Mouse (Mus musculus) bone marrow, adult 2 months (tissue): Measurements from ENCODE around the gene Tlcd1. TPM values are rescaled to one million over a fixed set of nuclear protein-coding genes. Genes with fewer than 3 reads are reported as not detected.

Experiments used
- H3K27ac ChIP-seq: fragments of 200-500 bp; 2 replicates; pipeline ENCODE4 v1.5.1; 2012; ENCODE audit warnings: low read depth, mild to moderate bottlenecking, control low read depth, inconsistent platforms, low read length; ENCODE audit not compliant: control insufficient read depth, poor library complexity, insufficient read depth
- H3K4me1 ChIP-seq: fragments of 200-500 bp; 2 replicates; pipeline ENCODE4 v1.6.1; 2011; ENCODE audit warnings: low read length; ENCODE audit not compliant: control insufficient read depth, insufficient read depth
- H3K4me3 ChIP-seq: fragments of 200-500 bp; replicated peaks from 2 replicates; pipeline ENCODE3; 2011; ENCODE audit warnings: mild to moderate bottlenecking, low read depth, low read length, control low read depth; ENCODE audit not compliant: control insufficient read depth
- CTCF ChIP-seq: fragments of 200-500 bp; IDR thresholded peaks from 2 replicates; pipeline ENCODE4 v1.5.1; 2011; ENCODE audit warnings: low read length, control low read depth; ENCODE audit not compliant: control insufficient read depth, insufficient read depth
- POLR2A ChIP-seq: fragments of 200-500 bp; IDR thresholded peaks from 2 replicates; pipeline ENCODE4 v1.6.1; 2011; ENCODE audit warnings: low read depth, mild to moderate bottlenecking, control low read depth, low read length, borderline replicate concordance; ENCODE audit not compliant: control insufficient read depth
- WGBS: fragments of 180-500 bp; shearing (Covaris S2); methylation state at CpG from one replicate; pipeline ENCODE4 v1.1.7; 2018; 5-methylcytosine and 5-hydroxymethylcytosine counted together
- polyA plus RNA-seq: library from polyadenylated mRNA; stranded (reverse); fragments of >200 nt; gene quantifications from 2 replicates; pipeline ENCODE4 v1.2.4, GENCODE M21; 2011; ENCODE audit warnings: low replicate concordance; ENCODE audit not compliant: missing spikeins, insufficient read depth, insufficient read length

Tlcd1 gene
- polyA plus RNA-seq, 1 experiment, result 66.6 TPM

GRCm38 (mm10) chr11:78215709-78216317 lies 39.3 kb downstream of the Tlcd1 start:
- 80% methylated on average over 11 of the region's 11 CpGs for WGBS
- no peak for TF ChIP-seq CTCF
- no peak for TF ChIP-seq POLR2A
- Histone ChIP-seq H3K4me1 (peaks cover 2% of the 10 kb centered on the region), H3K4me3 (no peak overlapping the region), H3K27ac (peak overlapping the region; percentile 22; the same call in 1 of the 2 replicates)

DNA sequence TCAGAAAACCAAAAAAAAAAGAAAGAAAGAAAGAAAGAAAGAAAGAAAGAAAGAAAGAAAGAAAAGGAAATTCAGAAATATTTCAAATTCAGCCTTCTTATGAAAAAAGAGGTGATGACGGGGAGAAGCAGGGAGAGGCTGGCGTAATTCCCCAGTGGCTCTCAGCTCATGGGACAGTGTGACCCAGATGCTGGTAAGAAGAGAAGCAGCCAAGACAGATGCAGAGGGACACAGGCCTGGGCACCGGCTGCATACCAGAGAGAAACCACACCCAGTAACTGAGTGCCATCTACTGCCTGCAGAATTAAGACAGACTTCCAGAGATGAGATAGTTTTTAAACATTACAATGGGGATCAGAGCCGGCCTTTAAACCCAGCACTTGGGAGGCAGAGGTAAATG lies 47.1 kb downstream of the Tlcd1 start:
- no peak for TF ChIP-seq POLR2A
- TF ChIP-seq CTCF, result no peak
- Histone ChIP-seq H3K4me3 (no peak overlapping the region), H3K27ac (no peak overlapping the region), H3K4me1 (no peaks in the 10 kb centered on the region)
- 93% methylated on average over 4 of the region's 4 CpGs for WGBS

Other genes starting within 250 kb of the Tlcd1 start
- 0.43 and 0.67 TPM in 2 replicates for gene Sez6, start 245.9 kb upstream of the Tlcd1 start, polyA plus RNA-seq
- gene Phf12, start 194.0 kb upstream of the Tlcd1 start, polyA plus RNA-seq, result 41.8 and 59.4 TPM in 2 replicates
- gene Dhrs13, start 144.4 kb upstream of the Tlcd1 start, polyA plus RNA-seq, result 6.5 and 10.8 TPM in 2 replicates
- gene Flot2, start 138.8 kb upstream of the Tlcd1 start, polyA plus RNA-seq, result 21.1 and 44.1 TPM in 2 replicates
- 9.8 and 16.3 TPM in 2 replicates for gene Eral1, start 96.3 kb upstream of the Tlcd1 start, polyA plus RNA-seq
- gene Fam222b, start 82.1 kb upstream of the Tlcd1 start, polyA plus RNA-seq, result 5.3 and 12.3 TPM in 2 replicates
- 20.6 and 30.0 TPM in 2 replicates for gene Traf4, start 11.1 kb upstream of the Tlcd1 start, polyA plus RNA-seq
- 10.4 and 17.8 TPM in 2 replicates for gene Nek8, start within 50 bp of the Tlcd1 start, polyA plus RNA-seq
- 181 and 299 TPM in 2 replicates for gene Rpl23a, start 6.9 kb downstream of the Tlcd1 start, polyA plus RNA-seq
- 5.2 and 8.6 TPM in 2 replicates for gene Rab34, start 11.7 kb downstream of the Tlcd1 start, polyA plus RNA-seq
- 2.6 and 3.3 TPM in 2 replicates for gene Proca1, start 16.7 kb downstream of the Tlcd1 start, polyA plus RNA-seq
- gene Sdf2, start 69.0 kb downstream of the Tlcd1 start, polyA plus RNA-seq, result 47.7 and 67.8 TPM in 2 replicates
- gene Supt6, start 69.3 kb downstream of the Tlcd1 start, polyA plus RNA-seq, result 15.1 and 30.7 TPM in 2 replicates
- 25.9 and 50.3 TPM in 2 replicates for gene 2610507B11Rik, start 85.0 kb downstream of the Tlcd1 start, polyA plus RNA-seq
- gene BC030499, start 114.1 kb downstream of the Tlcd1 start, polyA plus RNA-seq, result 2.4 and 3.9 TPM in 2 replicates
- 70.4 and 91.6 TPM in 2 replicates for gene Spag5, start 124.8 kb downstream of the Tlcd1 start, polyA plus RNA-seq
- 2.9 and 8.4 TPM in 2 replicates for gene Aldoc, start 146.3 kb downstream of the Tlcd1 start, polyA plus RNA-seq
- gene Pigs, start 151.7 kb downstream of the Tlcd1 start, polyA plus RNA-seq, result 7.3 and 16.7 TPM in 2 replicates
- 35.6 and 71.9 TPM in 2 replicates for gene Unc119, start 166.8 kb downstream of the Tlcd1 start, polyA plus RNA-seq
- not detected in 2 replicates for gene Foxn1, start 209.8 kb downstream of the Tlcd1 start, polyA plus RNA-seq
- gene Slc13a2, start 245.5 kb downstream of the Tlcd1 start, polyA plus RNA-seq, result not detected in 2 replicates